Mouse (Mus musculus): ENCODE data around the gene Slc26a1. TPM values are rescaled to one million over a fixed set of nuclear protein-coding genes. Genes with fewer than 3 reads are reported as not detected.

Gene Slc26a1
- polyA plus RNA-seq, 1 experiment: 0.09 TPM

DNA sequence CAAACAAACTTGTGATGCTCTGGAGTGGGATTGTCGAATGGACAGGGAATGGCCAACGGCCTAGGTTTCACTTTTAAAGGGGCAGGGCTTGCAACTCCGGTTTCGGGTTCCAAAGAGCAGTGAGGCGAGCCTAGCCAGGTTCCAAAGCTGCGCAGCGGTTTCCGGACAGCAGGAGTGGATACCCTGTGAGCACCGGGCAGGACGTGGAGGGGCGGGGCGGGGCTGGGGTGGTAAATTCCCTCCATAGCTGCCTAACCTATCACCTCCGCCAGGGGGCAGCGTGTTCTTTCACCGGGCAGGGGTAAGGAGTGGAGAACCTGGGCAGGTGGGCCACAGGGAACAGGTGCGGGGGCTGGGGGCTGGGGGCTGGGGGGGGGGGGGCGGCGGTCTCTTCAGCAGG is 16.9 kb upstream of the Slc26a1 start, which contains the start of gene Fgfrl1:
Fgfrl1 (plus strand) TSS at position 112 of the 400 bp plus-strand sequence.
- no peaks in the 10 kb centered on the region for H3K36me3 ChIP-seq (ENCODE audit: control insufficient read depth, insufficient read depth, low read length)
- peaks cover 26% of the 10 kb centered on the region for H3K4me1 ChIP-seq (ENCODE audit: control insufficient read depth, insufficient read depth, low read length)
- TF ChIP-seq CTCF (IDR thresholded peaks at IDR 0.05; ENCODE audit: control insufficient read depth, insufficient read depth, insufficient replicate concordance, low read depth, low read length): peak; percentile 46; the same call in 1 of the 2 replicates
- no peak for TF ChIP-seq POLR2A (IDR thresholded peaks at IDR 0.05; ENCODE audit: control insufficient read depth, low read depth, low read length)
- H3K27me3 ChIP-seq (ENCODE audit: control insufficient read depth, insufficient read depth, low read length): no peaks in the 10 kb centered on the region
- peak within 1 kb of the TSS; percentile 54 for H3K4me3 ChIP-seq (ENCODE audit: control insufficient read depth, low read depth, low read length)
- H3K27ac ChIP-seq (ENCODE audit: control insufficient read depth, insufficient read depth, low read depth, low read length): no peak within 1 kb of the TSS

DNA sequence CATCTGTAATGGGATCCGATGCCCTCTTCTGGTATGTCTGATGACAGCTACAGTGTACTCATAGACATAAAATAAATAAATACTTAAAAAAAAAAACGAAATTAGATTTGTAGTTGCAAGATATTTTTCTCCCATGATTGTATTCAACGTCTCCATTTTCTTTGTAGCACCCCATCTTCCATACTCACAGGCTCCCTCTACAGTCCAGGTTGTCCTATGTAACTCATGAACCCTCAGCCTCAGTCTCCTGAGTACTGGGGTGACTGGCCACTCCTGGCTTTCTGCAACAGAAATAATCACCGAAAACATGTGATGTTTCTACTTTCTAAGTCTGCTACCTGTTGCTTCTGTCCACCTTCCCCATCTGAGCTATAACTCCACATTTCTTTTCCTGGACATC is 15.8 kb upstream of the Slc26a1 start:
- Histone ChIP-seq H3K4me1 (ENCODE audit: control insufficient read depth, insufficient read depth, low read length) (peaks cover 26% of the 10 kb centered on the region), H3K27me3 (ENCODE audit: control insufficient read depth, insufficient read depth, low read length) (no peaks in the 10 kb centered on the region), H3K4me3 (ENCODE audit: control insufficient read depth, low read depth, low read length) (no peak overlapping the region), H3K36me3 (ENCODE audit: control insufficient read depth, insufficient read depth, low read length) (no peaks in the 10 kb centered on the region), H3K27ac (ENCODE audit: control insufficient read depth, insufficient read depth, low read depth, low read length) (no peak overlapping the region)
- TF ChIP-seq POLR2A (IDR thresholded peaks at IDR 0.05; ENCODE audit: control insufficient read depth, low read depth, low read length): no peak
- no peak for TF ChIP-seq CTCF (IDR thresholded peaks at IDR 0.05; ENCODE audit: control insufficient read depth, insufficient read depth, insufficient replicate concordance, low read depth, low read length)

DNA sequence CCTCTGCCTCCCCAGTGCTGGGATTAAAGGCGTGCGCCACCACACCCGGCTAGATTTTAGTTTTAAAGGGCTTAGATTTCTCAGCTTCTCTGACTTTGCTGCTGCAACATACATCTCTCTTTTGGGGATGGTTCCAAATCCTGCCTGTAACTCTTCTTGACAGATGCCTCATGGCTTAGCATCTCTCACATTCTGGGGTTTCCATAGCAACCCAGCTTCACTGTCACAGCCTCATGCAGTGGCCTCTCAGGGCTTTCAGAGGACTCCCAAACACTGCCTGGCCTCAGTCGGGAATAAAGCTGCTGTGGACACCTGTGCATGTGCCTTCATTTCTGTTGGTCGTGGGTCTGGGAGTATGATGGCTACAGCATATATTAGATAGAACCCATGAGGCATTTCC is 13.7 kb upstream of the Slc26a1 start:
- H3K27me3 ChIP-seq (ENCODE audit: control insufficient read depth, insufficient read depth, low read length): no peaks in the 10 kb centered on the region
- H3K27ac ChIP-seq (ENCODE audit: control insufficient read depth, insufficient read depth, low read depth, low read length): no peak overlapping the region
- no peaks in the 10 kb centered on the region for H3K36me3 ChIP-seq (ENCODE audit: control insufficient read depth, insufficient read depth, low read length)
- no peak overlapping the region for H3K4me3 ChIP-seq (ENCODE audit: control insufficient read depth, low read depth, low read length)
- H3K4me1 ChIP-seq (ENCODE audit: control insufficient read depth, insufficient read depth, low read length): peaks cover 21% of the 10 kb centered on the region
- no peak for TF ChIP-seq CTCF (IDR thresholded peaks at IDR 0.05; ENCODE audit: control insufficient read depth, insufficient read depth, insufficient replicate concordance, low read depth, low read length)
- no peak for TF ChIP-seq POLR2A (IDR thresholded peaks at IDR 0.05; ENCODE audit: control insufficient read depth, low read depth, low read length)

DNA sequence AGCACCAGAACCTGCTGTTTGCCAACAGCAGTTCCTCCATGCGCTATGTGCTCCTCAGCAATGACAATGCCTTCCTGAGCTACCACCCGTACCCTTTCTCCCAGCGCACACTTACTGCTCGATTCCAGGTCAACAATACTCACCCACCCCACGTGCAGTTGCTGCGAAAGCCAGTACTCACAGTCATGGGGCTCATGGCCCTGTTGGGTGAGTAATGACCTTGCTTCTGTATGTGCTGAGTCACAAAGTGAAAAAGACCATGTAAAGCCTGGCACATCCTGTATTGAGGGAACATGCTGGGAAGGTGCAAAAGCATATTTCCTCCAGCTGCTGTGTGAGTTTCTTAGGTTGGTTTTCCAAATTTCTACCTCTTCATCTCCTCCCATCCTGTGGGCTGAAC is 5.5 kb upstream of the Slc26a1 start:
- no peak for TF ChIP-seq CTCF (IDR thresholded peaks at IDR 0.05; ENCODE audit: control insufficient read depth, insufficient read depth, insufficient replicate concordance, low read depth, low read length)
- TF ChIP-seq POLR2A (IDR thresholded peaks at IDR 0.05; ENCODE audit: control insufficient read depth, low read depth, low read length): no peak
- Histone ChIP-seq H3K27me3 (ENCODE audit: control insufficient read depth, insufficient read depth, low read length) (no peaks in the 10 kb centered on the region), H3K27ac (ENCODE audit: control insufficient read depth, insufficient read depth, low read depth, low read length) (no peak overlapping the region), H3K4me1 (ENCODE audit: control insufficient read depth, insufficient read depth, low read length) (peaks cover 10% of the 10 kb centered on the region), H3K36me3 (ENCODE audit: control insufficient read depth, insufficient read depth, low read length) (no peaks in the 10 kb centered on the region), H3K4me3 (ENCODE audit: control insufficient read depth, low read depth, low read length) (no peak overlapping the region)

DNA sequence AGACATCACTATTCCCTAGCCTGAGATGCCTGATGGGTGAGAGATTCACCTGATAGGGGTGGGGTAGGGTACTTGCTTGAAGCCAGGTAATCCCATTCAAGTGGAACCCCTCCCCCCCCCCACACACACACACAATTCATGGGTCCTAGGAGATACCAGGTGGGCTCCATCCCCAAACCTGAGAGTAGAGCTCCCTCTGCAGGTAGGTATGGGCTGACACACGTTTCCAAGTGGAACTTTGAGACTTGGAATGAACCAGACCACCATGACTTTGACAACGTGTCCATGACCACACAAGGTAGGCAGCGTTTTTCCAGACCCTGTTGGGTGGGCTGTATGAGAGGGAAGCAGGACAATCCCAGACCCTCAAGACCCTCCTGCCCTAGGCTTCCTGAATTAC is 4.5 kb upstream of the Slc26a1 start:
- H3K27ac ChIP-seq (ENCODE audit: control insufficient read depth, insufficient read depth, low read depth, low read length): no peak overlapping the region
- H3K4me3 ChIP-seq (ENCODE audit: control insufficient read depth, low read depth, low read length): no peak overlapping the region
- H3K27me3 ChIP-seq (ENCODE audit: control insufficient read depth, insufficient read depth, low read length): no peaks in the 10 kb centered on the region
- peaks cover 10% of the 10 kb centered on the region for H3K4me1 ChIP-seq (ENCODE audit: control insufficient read depth, insufficient read depth, low read length)
- TF ChIP-seq POLR2A (IDR thresholded peaks at IDR 0.05; ENCODE audit: control insufficient read depth, low read depth, low read length): no peak
- 0 out of 2 replicates have a peak, but pooled peaks have one; percentile 4 for TF ChIP-seq CTCF (IDR thresholded peaks at IDR 0.05; ENCODE audit: control insufficient read depth, insufficient read depth, insufficient replicate concordance, low read depth, low read length)
- no peaks in the 10 kb centered on the region for H3K36me3 ChIP-seq (ENCODE audit: control insufficient read depth, insufficient read depth, low read length)

DNA sequence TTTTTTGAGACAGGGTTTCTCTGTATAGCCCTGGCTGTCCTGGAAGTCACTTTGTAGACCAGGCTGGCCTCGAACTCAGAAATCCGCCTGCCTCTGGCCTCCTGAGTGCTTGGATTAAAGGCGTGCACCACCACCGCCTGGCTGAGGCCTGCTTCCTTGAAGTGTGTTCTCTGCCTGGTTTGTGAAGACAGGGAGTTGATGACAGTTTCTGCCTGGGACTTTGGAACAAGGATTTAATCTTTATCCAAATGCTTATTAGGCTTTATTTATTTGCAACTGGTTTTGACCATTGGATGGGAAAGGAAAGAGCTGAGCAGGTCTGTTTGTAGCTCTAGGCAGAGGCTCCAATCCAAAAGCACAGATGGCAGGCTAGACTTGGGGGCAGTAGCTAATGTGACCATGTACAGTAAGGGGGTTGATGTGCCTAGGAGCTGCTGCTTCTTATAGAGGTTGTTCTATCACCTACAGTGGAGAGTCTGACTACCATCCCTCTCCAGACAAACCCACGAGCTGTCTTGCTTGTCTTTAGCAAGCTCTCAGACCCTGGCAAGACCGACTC is 3.0 kb upstream of the Slc26a1 start:
- no peaks in the 10 kb centered on the region for H3K27me3 ChIP-seq (ENCODE audit: control insufficient read depth, insufficient read depth, low read length)
- no peak for TF ChIP-seq POLR2A (IDR thresholded peaks at IDR 0.05; ENCODE audit: control insufficient read depth, low read depth, low read length)
- TF ChIP-seq CTCF (IDR thresholded peaks at IDR 0.05; ENCODE audit: control insufficient read depth, insufficient read depth, insufficient replicate concordance, low read depth, low read length): no peak
- peaks cover 10% of the 10 kb centered on the region for H3K4me1 ChIP-seq (ENCODE audit: control insufficient read depth, insufficient read depth, low read length)
- no peak overlapping the region for H3K27ac ChIP-seq (ENCODE audit: control insufficient read depth, insufficient read depth, low read depth, low read length)
- H3K4me3 ChIP-seq (ENCODE audit: control insufficient read depth, low read depth, low read length): no peak overlapping the region
- H3K36me3 ChIP-seq (ENCODE audit: control insufficient read depth, insufficient read depth, low read length): no peaks in the 10 kb centered on the region

DNA sequence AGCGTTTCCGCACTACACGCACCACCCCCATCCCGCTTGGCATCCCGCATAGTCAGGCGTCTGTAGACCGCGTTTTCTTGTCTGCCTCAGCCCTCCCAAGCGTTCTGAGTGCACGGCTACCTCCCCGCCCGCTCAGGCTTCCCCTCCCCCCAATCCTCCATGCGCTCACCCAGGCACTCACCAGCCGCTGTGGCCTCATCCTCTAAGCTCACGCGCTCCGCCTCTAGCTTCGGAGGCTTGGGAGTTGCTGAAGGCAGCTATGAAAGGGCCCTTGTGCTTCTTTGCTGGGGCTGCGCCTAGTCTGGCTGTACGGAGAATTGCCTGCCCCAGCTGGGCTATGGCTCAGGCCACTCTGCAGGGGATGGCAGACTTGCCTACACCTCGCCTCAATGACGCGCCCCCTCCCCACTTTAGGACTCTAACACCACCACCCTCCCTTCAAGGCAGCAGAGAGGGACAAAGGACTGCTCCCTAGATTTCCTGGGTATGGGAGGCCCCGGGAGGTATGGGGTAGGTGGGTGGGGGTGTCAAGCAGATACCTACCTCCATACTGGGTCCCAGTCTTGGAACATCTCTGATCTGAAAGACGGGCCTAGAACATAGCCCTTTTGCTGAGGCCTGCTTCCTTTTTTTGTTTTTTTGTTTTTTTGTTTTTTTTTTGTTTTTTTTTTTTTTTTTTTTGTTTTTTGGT is 2.4 kb upstream of the Slc26a1 start:
- H3K27ac ChIP-seq (ENCODE audit: control insufficient read depth, insufficient read depth, low read depth, low read length): no peak overlapping the region
- no peaks in the 10 kb centered on the region for H3K27me3 ChIP-seq (ENCODE audit: control insufficient read depth, insufficient read depth, low read length)
- H3K4me3 ChIP-seq (ENCODE audit: control insufficient read depth, low read depth, low read length): no peak overlapping the region
- peaks cover 10% of the 10 kb centered on the region for H3K4me1 ChIP-seq (ENCODE audit: control insufficient read depth, insufficient read depth, low read length)
- H3K36me3 ChIP-seq (ENCODE audit: control insufficient read depth, insufficient read depth, low read length): no peaks in the 10 kb centered on the region
- TF ChIP-seq CTCF (IDR thresholded peaks at IDR 0.05; ENCODE audit: control insufficient read depth, insufficient read depth, insufficient replicate concordance, low read depth, low read length): no peak
- TF ChIP-seq POLR2A (IDR thresholded peaks at IDR 0.05; ENCODE audit: control insufficient read depth, low read depth, low read length): no peak

Data from testis, adult 2 months (tissue).